Mouse (Mus musculus): ENCODE data around the gene Mfsd6l.

The Mfsd6l gene

GRCm38 (mm10) chr11:68555918-68556584 is at the start of gene Mfsd6l:
Gene Mfsd6l, plus strand, starts transcription at chr11:68556186.
- no peak for DNase-seq (ENCODE audit: low read depth)

- no peak for DNase-seq (ENCODE audit: low read depth)
Observed at GRCm38 (mm10) chr11:68507246-68507645, 48.7 kb upstream of the Mfsd6l start.

GRCm38 (mm10) chr11:68508619-68509018 is 47.4 kb upstream of the Mfsd6l start:
- no peak for DNase-seq (ENCODE audit: low read depth)

- DNase-seq (ENCODE audit: low read depth): no peak
Observed at GRCm38 (mm10) chr11:68509194-68509593, 46.8 kb upstream of the Mfsd6l start.

- DNase-seq (ENCODE audit: low read depth): no peak
Observed at GRCm38 (mm10) chr11:68513969-68514368, 42.0 kb upstream of the Mfsd6l start.

- no peak for DNase-seq (ENCODE audit: low read depth)
Observed at GRCm38 (mm10) chr11:68519362-68519761, 36.6 kb upstream of the Mfsd6l start.

- no peak for DNase-seq (ENCODE audit: low read depth)
Observed at GRCm38 (mm10) chr11:68519815-68520214, 36.2 kb upstream of the Mfsd6l start.

- DNase-seq (ENCODE audit: low read depth): no peak
Observed at GRCm38 (mm10) chr11:68520439-68520838, 35.5 kb upstream of the Mfsd6l start.

GRCm38 (mm10) chr11:68521352-68521751 is 34.6 kb upstream of the Mfsd6l start:
- DNase-seq (ENCODE audit: low read depth): no peak

- no peak for DNase-seq (ENCODE audit: low read depth)
Observed at GRCm38 (mm10) chr11:68526441-68526840, 29.5 kb upstream of the Mfsd6l start.

- no peak for DNase-seq (ENCODE audit: low read depth)
Observed at GRCm38 (mm10) chr11:68531066-68531806, 24.8 kb upstream of the Mfsd6l start.

- no peak for DNase-seq (ENCODE audit: low read depth)
Observed at GRCm38 (mm10) chr11:68531941-68532535, 23.9 kb upstream of the Mfsd6l start.

GRCm38 (mm10) chr11:68532773-68533172 is 23.2 kb upstream of the Mfsd6l start:
- no peak for DNase-seq (ENCODE audit: low read depth)

GRCm38 (mm10) chr11:68533971-68534475 is 22.0 kb upstream of the Mfsd6l start:
- no peak for DNase-seq (ENCODE audit: low read depth)

- no peak for DNase-seq (ENCODE audit: low read depth)
Observed at GRCm38 (mm10) chr11:68536026-68536425, 20.0 kb upstream of the Mfsd6l start.

GRCm38 (mm10) chr11:68536465-68536864 is 19.5 kb upstream of the Mfsd6l start:
- no peak for DNase-seq (ENCODE audit: low read depth)

GRCm38 (mm10) chr11:68539621-68540020 is 16.4 kb upstream of the Mfsd6l start:
- DNase-seq (ENCODE audit: low read depth): no peak

- DNase-seq (ENCODE audit: low read depth): no peak
Observed at GRCm38 (mm10) chr11:68544554-68544953, 11.4 kb upstream of the Mfsd6l start.

- DNase-seq (ENCODE audit: low read depth): no peak
Observed at GRCm38 (mm10) chr11:68545172-68545571, 10.8 kb upstream of the Mfsd6l start.

- no peak for DNase-seq (ENCODE audit: low read depth)
Observed at GRCm38 (mm10) chr11:68545682-68546222, 10.2 kb upstream of the Mfsd6l start.

GRCm38 (mm10) chr11:68547484-68547883 is 8.5 kb upstream of the Mfsd6l start:
- DNase-seq (ENCODE audit: low read depth): no peak

GRCm38 (mm10) chr11:68549597-68549996 is 6.4 kb upstream of the Mfsd6l start:
- peak; percentile 67 for DNase-seq (ENCODE audit: low read depth)

GRCm38 (mm10) chr11:68550358-68550757 is 5.6 kb upstream of the Mfsd6l start:
- no peak for DNase-seq (ENCODE audit: low read depth)
